Comparison of ENCODE assay signal across 8 mouse cellular contexts in the genomic region with DNA sequence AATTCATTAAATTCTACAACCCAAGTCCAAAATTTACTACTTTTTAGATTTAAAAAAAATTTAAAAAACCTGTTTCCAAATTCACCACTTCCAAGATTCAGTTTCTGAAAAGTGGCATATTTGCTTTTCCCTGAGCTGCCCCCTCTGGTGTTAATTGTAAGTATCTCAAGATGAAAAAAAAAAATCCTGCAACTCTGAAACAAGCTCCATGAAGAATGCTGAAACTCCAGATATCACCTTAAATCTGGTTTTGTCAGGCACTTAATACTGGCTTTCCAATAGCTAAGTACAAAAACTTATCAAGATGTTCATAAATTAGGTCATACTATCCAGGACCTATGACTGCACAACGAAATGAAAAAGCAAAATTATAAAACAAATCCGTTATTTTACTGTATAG. TPM values are rescaled to one million over a fixed set of nuclear protein-coding genes. Genes with fewer than 3 reads are reported as not detected.
A peak's percentile ranks its signal among the peaks of the same experiment; 100 is the strongest.
DNase-seq lines count a peak whose midpoint lies in the region; ATAC-seq lines count a peak whose summit lies in the region.

No protein-coding gene starts in this region.

- H3K4me2 ChIP-seq in heart, embryonic 15.5 days: peak overlapping the region; percentile 60
- H3K4me2 ChIP-seq in hindbrain, embryonic 16.5 days (ENCODE audit: low read length): peak overlapping the region; percentile 65
- peak overlapping the region; percentile 61 for H3K4me2 ChIP-seq in midbrain, embryonic 16.5 days (ENCODE audit: low read length)

- DNase-seq in heart, postnatal 36 days: no peak
- DNase-seq in NIH3T3 (ENCODE audit: low read depth): peak; percentile 70
- DNase-seq in thymus, postnatal 10 days (ENCODE audit: low spot score in 2 of 2): no peak
- no peak for DNase-seq in gastrocnemius, postnatal 4 days (ENCODE audit: low spot score in 2 of 2)

- H3K9me3 ChIP-seq in heart, embryonic 15.5 days (replicated peaks): no peaks in the 10 kb centered on the region
- H3K9me3 ChIP-seq in hindbrain, embryonic 16.5 days (ENCODE audit: control insufficient read depth, low read length): no peaks in the 10 kb centered on the region
- H3K9me3 ChIP-seq in midbrain, embryonic 16.5 days (replicated peaks; ENCODE audit: control insufficient read depth, low read length, poor library complexity, severe bottlenecking): no peaks in the 10 kb centered on the region

- peaks cover 33% of the 10 kb centered on the region for H3K4me1 ChIP-seq in heart, embryonic 15.5 days (replicated peaks)
- H3K4me1 ChIP-seq in hindbrain, embryonic 16.5 days (ENCODE audit: control insufficient read depth, insufficient read depth, low read depth, low read length): peaks cover 31% of the 10 kb centered on the region
- H3K4me1 ChIP-seq in midbrain, embryonic 16.5 days (ENCODE audit: control insufficient read depth, insufficient read depth, low read length): peaks cover 32% of the 10 kb centered on the region

- no peaks in the 10 kb centered on the region for H3K27me3 ChIP-seq in heart, embryonic 15.5 days
- H3K27me3 ChIP-seq in hindbrain, embryonic 16.5 days (replicated peaks; ENCODE audit: control insufficient read depth, insufficient read depth, low read length): no peaks in the 10 kb centered on the region
- H3K27me3 ChIP-seq in midbrain, embryonic 16.5 days (ENCODE audit: control insufficient read depth, insufficient read depth, low read depth, low read length): no peaks in the 10 kb centered on the region

- peak overlapping the region; percentile 89 for H3K9ac ChIP-seq in heart, embryonic 15.5 days
- no peak overlapping the region for H3K9ac ChIP-seq in hindbrain, embryonic 16.5 days (ENCODE audit: low read depth, low read length)
- no peak overlapping the region for H3K9ac ChIP-seq in midbrain, embryonic 16.5 days (ENCODE audit: low read depth, low read length)

- no peak overlapping the region for H3K27ac ChIP-seq in heart, embryonic 15.5 days
- H3K27ac ChIP-seq in hindbrain, embryonic 16.5 days (ENCODE audit: low read depth, low read length): no peak overlapping the region
- no peak overlapping the region for H3K27ac ChIP-seq in midbrain, embryonic 16.5 days (ENCODE audit: low read length)

- intact Hi-C loops in heart, postnatal 36 days (cut with DNase I): loop anchor here (5.0 kb wide), 1 partner anchor 260 kb away; no protein-coding TSS in a partner anchor

- H3K36me3 ChIP-seq in heart, embryonic 15.5 days: peaks cover 42% of the 10 kb centered on the region
- peaks cover 22% of the 10 kb centered on the region for H3K36me3 ChIP-seq in hindbrain, embryonic 16.5 days (ENCODE audit: control insufficient read depth, insufficient read depth, low read length)
- peaks cover 18% of the 10 kb centered on the region for H3K36me3 ChIP-seq in midbrain, embryonic 16.5 days (ENCODE audit: control insufficient read depth, insufficient read depth, low read length)

- 0% methylated on average over 2 of the region's 2 CpGs for WGBS in heart, embryonic 15.5 days
- 2% methylated on average over 2 of the region's 2 CpGs for WGBS in hindbrain, embryonic 16.5 days
- 0% methylated on average over 2 of the region's 2 CpGs for WGBS in midbrain, embryonic 16.5 days

- no peak for ATAC-seq in heart, embryonic 15.5 days (replicated peaks; ENCODE audit: insufficient number of reproducible peaks, insufficient read depth, low FRiP score, low read depth)
- ATAC-seq in hindbrain, embryonic 16.5 days: no peak
- ATAC-seq in midbrain, embryonic 16.5 days: no peak
- no peak for ATAC-seq in erythroid progenitor cell, adult 5-6 weeks (replicated peaks; ENCODE audit: low FRiP score, poor library complexity, severe bottlenecking)

- H3K4me3 ChIP-seq in heart, embryonic 15.5 days: peak overlapping the region; percentile 51
- peak overlapping the region; percentile 54 for H3K4me3 ChIP-seq in hindbrain, embryonic 16.5 days (ENCODE audit: low read length)
- peak overlapping the region; percentile 40 for H3K4me3 ChIP-seq in midbrain, embryonic 16.5 days (ENCODE audit: low read depth, low read length)

RNA-seq across cellular contexts. Expression of a gene that starts 2.0 kb away (rescaled TPM):
- polyA plus RNA-seq in heart, embryonic 15.5 days (2015; fragmentation: Nextera tagmentation; extraction: Ambion mirVana): 1,124 and 1,142 TPM in 2 replicates
- total RNA-seq in heart, postnatal 36 days (2021): 100 to 1,000 TPM; 408 to 439 TPM
- 1,209 and 1,220 TPM in 2 replicates for polyA plus RNA-seq in hindbrain, embryonic 16.5 days (2015; fragmentation: Nextera tagmentation; extraction: Ambion mirVana)
- 1,316 and 1,531 TPM in 2 replicates for polyA plus RNA-seq in midbrain, embryonic 16.5 days (2015; fragmentation: Nextera tagmentation; extraction: Ambion mirVana)
- total RNA-seq in erythroid progenitor cell, adult 5-6 weeks (2015; ENCODE audit: low replicate concordance): 1,450 and 1,811 TPM in 2 replicates
- total RNA-seq in erythroid progenitor cell, adult 5-6 weeks (2017; ENCODE audit: low replicate concordance): 1,487 and 2,530 TPM in 2 replicates
- 100 to 1,000 TPM; 490 to 525 TPM for total RNA-seq in gastrocnemius, postnatal 4 days (2021)

RNA-seq across cellular contexts. Expression of a gene that starts 2.5 kb away (rescaled TPM):
- polyA plus RNA-seq in heart, embryonic 15.5 days (2015; fragmentation: Nextera tagmentation; extraction: Ambion mirVana): 266 and 311 TPM in 2 replicates
- 10 to 100 TPM; 61.7 to 69.7 TPM for total RNA-seq in heart, postnatal 36 days (2021)
- polyA plus RNA-seq in hindbrain, embryonic 16.5 days (2015; fragmentation: Nextera tagmentation; extraction: Ambion mirVana): 309 and 335 TPM in 2 replicates
- 407 and 417 TPM in 2 replicates for polyA plus RNA-seq in midbrain, embryonic 16.5 days (2015; fragmentation: Nextera tagmentation; extraction: Ambion mirVana)
- 276 and 309 TPM in 2 replicates for total RNA-seq in erythroid progenitor cell, adult 5-6 weeks (2015; ENCODE audit: low replicate concordance)
- 350 and 420 TPM in 2 replicates for total RNA-seq in erythroid progenitor cell, adult 5-6 weeks (2017; ENCODE audit: low replicate concordance)
- 100 to 1,000 TPM; 119 to 130 TPM for total RNA-seq in gastrocnemius, postnatal 4 days (2021)

RNA-seq across cellular contexts. Expression of a gene that starts 35.2 kb away (rescaled TPM):
- polyA plus RNA-seq in heart, embryonic 15.5 days (2015; fragmentation: Nextera tagmentation; extraction: Ambion mirVana): 1.9 and 3.3 TPM in 2 replicates
- total RNA-seq in heart, postnatal 36 days (2021): under 1 TPM; 0.35 to 0.36 TPM
- 6.0 and 6.6 TPM in 2 replicates for polyA plus RNA-seq in hindbrain, embryonic 16.5 days (2015; fragmentation: Nextera tagmentation; extraction: Ambion mirVana)
- polyA plus RNA-seq in midbrain, embryonic 16.5 days (2015; fragmentation: Nextera tagmentation; extraction: Ambion mirVana): 8.9 and 9.6 TPM in 2 replicates
- 1.4 TPM in 1 of 2 replicates, not detected in the other for total RNA-seq in erythroid progenitor cell, adult 5-6 weeks (2015; ENCODE audit: low replicate concordance)
- 0.51 TPM in 1 of 2 replicates, not detected in the other for total RNA-seq in erythroid progenitor cell, adult 5-6 weeks (2017; ENCODE audit: low replicate concordance)
- total RNA-seq in gastrocnemius, postnatal 4 days (2021): under 1 TPM; 0.23 to 0.25 TPM

RNA-seq across cellular contexts. Expression of a gene that starts 56.1 kb away (rescaled TPM):
- polyA plus RNA-seq in heart, embryonic 15.5 days (2015; fragmentation: Nextera tagmentation; extraction: Ambion mirVana): 15.3 and 15.5 TPM in 2 replicates
- 10 to 100 TPM; 11.7 to 12.6 TPM for total RNA-seq in heart, postnatal 36 days (2021)
- polyA plus RNA-seq in hindbrain, embryonic 16.5 days (2015; fragmentation: Nextera tagmentation; extraction: Ambion mirVana): 65.9 and 76.2 TPM in 2 replicates
- 68.9 and 70.6 TPM in 2 replicates for polyA plus RNA-seq in midbrain, embryonic 16.5 days (2015; fragmentation: Nextera tagmentation; extraction: Ambion mirVana)
- total RNA-seq in erythroid progenitor cell, adult 5-6 weeks (2015; ENCODE audit: low replicate concordance): 9.7 and 21.4 TPM in 2 replicates
- total RNA-seq in erythroid progenitor cell, adult 5-6 weeks (2017; ENCODE audit: low replicate concordance): 12.0 and 13.5 TPM in 2 replicates
- 1 to 10 TPM; 4.9 to 5.0 TPM for total RNA-seq in gastrocnemius, postnatal 4 days (2021)
